Mouse (Mus musculus): ENCODE data around the gene Phka1. TPM values are rescaled to one million over a fixed set of nuclear protein-coding genes. Genes with fewer than 3 reads are reported as not detected.
"Not testable (repeated sequence)": the region's sequence is repeated elsewhere in the genome, so short reads cannot be mapped to it uniquely, and the experiment has no call there.

Gene Phka1
- polyA plus RNA-seq (2012; rRNA removed), result 20.8 and 21.8 TPM in 2 replicates

GRCm38 (mm10) chrX:102643823-102644572, at the start of gene Phka1:
TSS of gene Phka1 (minus strand) at chrX:102644246.
- 7% methylated on average over 54 of the region's 60 CpGs for WGBS
- Histone ChIP-seq H3K4me1 (ENCODE audit: control insufficient read depth, insufficient read depth, low read length) (no peaks in the 10 kb centered on the region), H3K27ac (ENCODE audit: insufficient read depth, low read length) (no peak within 1 kb of the TSS), H3K4me3 (replicated peaks; ENCODE audit: insufficient read depth, low read depth, low read length) (peak within 1 kb of the TSS; percentile 53), H3K27me3 (ENCODE audit: control insufficient read depth, insufficient read depth, low read length) (no peaks in the 10 kb centered on the region)
- TF ChIP-seq CTCF (IDR thresholded peaks at IDR 0.05; ENCODE audit: borderline replicate concordance, insufficient read depth, low read depth, low read length), result no peak
- 0 out of 2 replicates have a peak, but pooled peaks have one; percentile 12 for TF ChIP-seq POLR2A (IDR thresholded peaks at IDR 0.05; ENCODE audit: borderline replicate concordance, insufficient read depth, low read length)
- peak; percentile 68 to 69 for DNase-seq

- not testable (repeated sequence) for H3K4me1 ChIP-seq (ENCODE audit: control insufficient read depth, insufficient read depth, low read length); H3K4me3 ChIP-seq (replicated peaks; ENCODE audit: insufficient read depth, low read depth, low read length); H3K27ac ChIP-seq (ENCODE audit: insufficient read depth, low read length); H3K27me3 ChIP-seq (ENCODE audit: control insufficient read depth, insufficient read depth, low read length)
- WGBS, result 18% methylated on average over 4 of the region's 4 CpGs
- DNase-seq, result peak; percentile 1 to 33
- TF ChIP-seq CTCF (IDR thresholded peaks at IDR 0.05; ENCODE audit: borderline replicate concordance, insufficient read depth, low read depth, low read length), result peak; percentile 22; the same call in 1 of the 2 replicates
Measured at GRCm38 (mm10) chrX:102689252-102689651, 45.2 kb upstream of the Phka1 start.

GRCm38 (mm10) chrX:102686872-102687271, 42.8 kb upstream of the Phka1 start, which contains the start of gene Gm3880:
TSS of gene Gm3880 (minus strand) at chrX:102686972.
- H3K27ac ChIP-seq (ENCODE audit: insufficient read depth, low read length); H3K27me3 ChIP-seq (ENCODE audit: control insufficient read depth, insufficient read depth, low read length); H3K4me3 ChIP-seq (replicated peaks; ENCODE audit: insufficient read depth, low read depth, low read length); H3K4me1 ChIP-seq (ENCODE audit: control insufficient read depth, insufficient read depth, low read length); DNase-seq: not testable (repeated sequence)
- WGBS, result 94% methylated on average over 4 of the region's 5 CpGs

GRCm38 (mm10) chrX:102684706-102685105, 40.7 kb upstream of the Phka1 start:
- H3K27me3 ChIP-seq (ENCODE audit: control insufficient read depth, insufficient read depth, low read length); H3K4me1 ChIP-seq (ENCODE audit: control insufficient read depth, insufficient read depth, low read length); H3K27ac ChIP-seq (ENCODE audit: insufficient read depth, low read length); DNase-seq; H3K4me3 ChIP-seq (replicated peaks; ENCODE audit: insufficient read depth, low read depth, low read length): not testable (repeated sequence)
- WGBS, result 38% methylated on average over 3 of the region's 3 CpGs

- TF ChIP-seq POLR2A (IDR thresholded peaks at IDR 0.05; ENCODE audit: borderline replicate concordance, insufficient read depth, low read length) (no peak), CTCF (IDR thresholded peaks at IDR 0.05; ENCODE audit: borderline replicate concordance, insufficient read depth, low read depth, low read length) (no peak)
- H3K27ac ChIP-seq (ENCODE audit: insufficient read depth, low read length), result no peak overlapping the region
- H3K27me3 ChIP-seq (ENCODE audit: control insufficient read depth, insufficient read depth, low read length), result no peaks in the 10 kb centered on the region
- 75% methylated on average over 2 of the region's 2 CpGs for WGBS
- H3K4me3 ChIP-seq (replicated peaks; ENCODE audit: insufficient read depth, low read depth, low read length), result no peak overlapping the region
- DNase-seq, result no peak
- H3K4me1 ChIP-seq (ENCODE audit: control insufficient read depth, insufficient read depth, low read length), result no peaks in the 10 kb centered on the region
Measured at GRCm38 (mm10) chrX:102666641-102667040, 22.6 kb upstream of the Phka1 start.

GRCm38 (mm10) chrX:102660712-102661111, 16.7 kb upstream of the Phka1 start:
- DNase-seq, result peak in 1 of 2 experiments; percentile 3
- 22% methylated on average over 3 of the region's 3 CpGs for WGBS
- TF ChIP-seq CTCF (IDR thresholded peaks at IDR 0.05; ENCODE audit: borderline replicate concordance, insufficient read depth, low read depth, low read length) (no peak), POLR2A (IDR thresholded peaks at IDR 0.05; ENCODE audit: borderline replicate concordance, insufficient read depth, low read length) (no peak)
- Histone ChIP-seq H3K4me3 (replicated peaks; ENCODE audit: insufficient read depth, low read depth, low read length) (no peak overlapping the region), H3K4me1 (ENCODE audit: control insufficient read depth, insufficient read depth, low read length) (no peaks in the 10 kb centered on the region), H3K27me3 (ENCODE audit: control insufficient read depth, insufficient read depth, low read length) (no peaks in the 10 kb centered on the region), H3K27ac (ENCODE audit: insufficient read depth, low read length) (no peak overlapping the region)

GRCm38 (mm10) chrX:102645691-102646090, 1.6 kb upstream of the Phka1 start:
- Histone ChIP-seq H3K27ac (ENCODE audit: insufficient read depth, low read length) (no peak overlapping the region), H3K4me1 (ENCODE audit: control insufficient read depth, insufficient read depth, low read length) (no peaks in the 10 kb centered on the region), H3K4me3 (replicated peaks; ENCODE audit: insufficient read depth, low read depth, low read length) (no peak overlapping the region), H3K27me3 (ENCODE audit: control insufficient read depth, insufficient read depth, low read length) (no peaks in the 10 kb centered on the region)
- no peak for DNase-seq
- 91% methylated on average over 1 of the region's 1 CpGs for WGBS
- no peak for TF ChIP-seq POLR2A (IDR thresholded peaks at IDR 0.05; ENCODE audit: borderline replicate concordance, insufficient read depth, low read length)
- no peak for TF ChIP-seq CTCF (IDR thresholded peaks at IDR 0.05; ENCODE audit: borderline replicate concordance, insufficient read depth, low read depth, low read length)

- no peaks in the 10 kb centered on the region for H3K27me3 ChIP-seq (ENCODE audit: control insufficient read depth, insufficient read depth, low read length)
- H3K27ac ChIP-seq (ENCODE audit: insufficient read depth, low read length), result no peak overlapping the region
- H3K4me3 ChIP-seq (replicated peaks; ENCODE audit: insufficient read depth, low read depth, low read length), result no peak overlapping the region
- TF ChIP-seq CTCF (IDR thresholded peaks at IDR 0.05; ENCODE audit: borderline replicate concordance, insufficient read depth, low read depth, low read length) (no peak), POLR2A (IDR thresholded peaks at IDR 0.05; ENCODE audit: borderline replicate concordance, insufficient read depth, low read length) (no peak)
- no peak for DNase-seq
- WGBS, result 62% methylated on average over 6 of the region's 6 CpGs
- no peaks in the 10 kb centered on the region for H3K4me1 ChIP-seq (ENCODE audit: control insufficient read depth, insufficient read depth, low read length)
Measured at GRCm38 (mm10) chrX:102645146-102645545, 1.1 kb upstream of the Phka1 start.
